30 mouse cellular contexts compared by ENCODE assay signal in the genomic region with DNA sequence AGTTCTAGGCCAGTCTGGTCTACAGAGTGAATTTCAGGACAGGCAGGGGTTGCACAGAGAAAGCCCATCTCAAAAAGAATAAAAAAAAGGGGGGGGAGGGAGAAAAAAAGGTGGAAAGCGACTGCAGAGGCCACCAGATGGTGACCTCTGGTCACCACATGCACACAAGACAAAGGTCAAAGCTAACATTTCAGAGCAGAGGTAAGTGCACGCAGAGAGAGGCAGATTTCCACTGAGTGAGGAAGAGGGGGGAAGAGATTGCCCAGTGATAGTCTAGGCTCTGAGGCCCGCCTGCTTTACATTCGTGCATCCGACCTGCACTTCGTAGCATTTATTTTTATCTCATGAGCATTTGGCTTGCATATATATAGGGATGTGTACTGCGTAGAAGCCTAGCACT. TPM values are rescaled to one million over a fixed set of nuclear protein-coding genes. Genes with fewer than 3 reads are reported as not detected.
DNase-seq lines count a peak whose midpoint lies in the region; ATAC-seq and TF ChIP-seq lines count a peak whose summit lies in the region.
"Had no signal": no experiment of that assay in that cellular context is flagged by ENCODE, and none has a peak within 500 bp of the region (broad histone marks: within the 10 kb centered on the region; RNA-seq: fewer than 3 reads in every experiment).

No protein-coding gene starts in this region.

- TF ChIP-seq CTCF in left cerebral cortex, adult 2 months (IDR thresholded peaks at IDR 0.05) = no peak

- H3K4me3 ChIP-seq in neural tube, embryonic 13.5 days = no peak overlapping the region
- no peak overlapping the region for H3K4me3 ChIP-seq in liver, embryonic 16.5 days (ENCODE audit: low read depth, low read length)
- no peak overlapping the region for H3K4me3 ChIP-seq in left cerebral cortex, adult 2 months
- H3K4me3 ChIP-seq: embryonic facial prominence, embryonic 15.5 days; erythroblast, embryonic 14.5 days; forebrain, embryonic 10.5 days; gastrocnemius, adult 2 months; hindbrain, embryonic 15.5 days had no signal

- no peak for DNase-seq in frontal cortex, postnatal 25 days (ENCODE audit: low spot score in 2 of 2)
- DNase-seq in neural tube, embryonic 10.5 days (ENCODE audit: extremely low spot score, low spot score) = no peak
- no peak for DNase-seq in left cerebral cortex, adult 2 months (ENCODE audit: extremely low spot score in 1 of 2, low spot score in 2 of 2)
- no peak for DNase-seq in spleen, adult 18-20 months
- DNase-seq: adrenal gland, adult 8-10 months; adrenal gland, postnatal 36 days; B cell, adult 2 months; cerebellum, adult 11 months; cerebellum, adult 8-10 months; cerebellum, postnatal 14 days; embryo, embryonic 11 days; gastrocnemius, adult 2 months; gastrocnemius, postnatal 25 days; heart, postnatal 10 days had no signal

- 0 out of 2 replicates have a peak overlapping the region, but pooled peaks have one; percentile 26 for H3K9ac ChIP-seq in neural tube, embryonic 13.5 days
- H3K9ac ChIP-seq in liver, embryonic 16.5 days (ENCODE audit: low read depth, low read length) = no peak overlapping the region
- H3K9ac ChIP-seq: embryonic facial prominence, embryonic 15.5 days; hindbrain, embryonic 15.5 days had no signal

- H3K27me3 ChIP-seq in neural tube, embryonic 13.5 days = no peaks in the 10 kb centered on the region
- no peaks in the 10 kb centered on the region for H3K27me3 ChIP-seq in liver, embryonic 16.5 days (ENCODE audit: control insufficient read depth, insufficient read depth, low read depth, low read length)
- H3K27me3 ChIP-seq: embryonic facial prominence, embryonic 15.5 days; hindbrain, embryonic 15.5 days had no signal

- no peak overlapping the region for H3K4me2 ChIP-seq in neural tube, embryonic 13.5 days
- H3K4me2 ChIP-seq in liver, embryonic 16.5 days (ENCODE audit: low read depth, low read length) = peak overlapping the region; percentile 29; the same call in 1 of the 2 replicates
- H3K4me2 ChIP-seq: embryonic facial prominence, embryonic 15.5 days; hindbrain, embryonic 15.5 days had no signal

- ATAC-seq in frontal cortex, adult (ENCODE audit: low TSS enrichment) = peak; percentile 62; the same call in 1 of the 2 replicates
- no peak for ATAC-seq in neural tube, embryonic 13.5 days (ENCODE audit: low read depth)
- peak; percentile 68 for ATAC-seq in liver, embryonic 16.5 days (ENCODE audit: low read depth)
- ATAC-seq: CD4-positive, CD25-positive, alpha-beta regulatory T cell, adult 4 months; forebrain, embryonic 14.5 days had no signal

- H3K4me1 ChIP-seq in neural tube, embryonic 13.5 days (replicated peaks) = peaks cover 11% of the 10 kb centered on the region; the same call in 1 of the 2 replicates
- peaks cover 3% of the 10 kb centered on the region; the same call in 1 of the 2 replicates for H3K4me1 ChIP-seq in liver, embryonic 16.5 days (ENCODE audit: control insufficient read depth, low read depth, low read length)
- H3K4me1 ChIP-seq: hindbrain, embryonic 15.5 days had no signal

- no peaks in the 10 kb centered on the region for H3K9me3 ChIP-seq in neural tube, embryonic 13.5 days
- H3K9me3 ChIP-seq in liver, embryonic 16.5 days (replicated peaks; ENCODE audit: control insufficient read depth, low read length) = no peaks in the 10 kb centered on the region
- H3K9me3 ChIP-seq: embryonic facial prominence, embryonic 15.5 days; forebrain, embryonic 10.5 days; G1E; hindbrain, embryonic 15.5 days had no signal

- intact Hi-C loops in left cerebral cortex, adult 2 months (cut with DNase I) = no loop called here

- no peak overlapping the region for H3K27ac ChIP-seq in neural tube, embryonic 13.5 days (replicated peaks)
- peak overlapping the region; percentile 63 for H3K27ac ChIP-seq in liver, embryonic 16.5 days (ENCODE audit: low read length)
- H3K27ac ChIP-seq in left cerebral cortex, adult 2 months = no peak overlapping the region
- H3K27ac ChIP-seq: embryonic facial prominence, embryonic 15.5 days; hindbrain, embryonic 15.5 days had no signal

- WGBS in neural tube, embryonic 13.5 days = 83% methylated on average over 7 of the region's 7 CpGs
- WGBS in liver, embryonic 16.5 days (ENCODE audit: insufficient replicate concordance) = 62% methylated on average over 7 of the region's 7 CpGs

- no peaks in the 10 kb centered on the region for H3K36me3 ChIP-seq in neural tube, embryonic 13.5 days
- H3K36me3 ChIP-seq in liver, embryonic 16.5 days (ENCODE audit: control insufficient read depth, insufficient read depth) = no peaks in the 10 kb centered on the region
- H3K36me3 ChIP-seq: embryonic facial prominence, embryonic 15.5 days; forebrain, embryonic 10.5 days; hindbrain, embryonic 15.5 days had no signal

RNA-seq across cellular contexts. Expression of a gene that starts 14.5 kb away (rescaled TPM):
- 6.5 and 9.4 TPM in 2 replicates for polyA plus RNA-seq in neural tube, embryonic 13.5 days (2015; fragmentation: Nextera tagmentation; extraction: Ambion mirVana)
- polyA plus RNA-seq in liver, embryonic 16.5 days (2015; fragmentation: Nextera tagmentation; extraction: Ambion mirVana) = 2.4 and 2.5 TPM in 2 replicates
- 10 to 100 TPM; 57.5 to 59.7 TPM for total RNA-seq in left cerebral cortex, adult 2 months (2021)

RNA-seq across cellular contexts. Expression of a gene that starts 17.7 kb away (rescaled TPM):
- polyA plus RNA-seq in neural tube, embryonic 13.5 days (2015; fragmentation: Nextera tagmentation; extraction: Ambion mirVana) = 70.7 and 75.4 TPM in 2 replicates
- 15.5 and 16.3 TPM in 2 replicates for polyA plus RNA-seq in liver, embryonic 16.5 days (2015; fragmentation: Nextera tagmentation; extraction: Ambion mirVana)
- total RNA-seq in left cerebral cortex, adult 2 months (2021) = 10 to 100 TPM; 30.9 to 35.3 TPM

RNA-seq across cellular contexts. Expression of a gene that starts 37.5 kb away (rescaled TPM):
- not detected in 2 replicates for polyA plus RNA-seq in neural tube, embryonic 13.5 days (2015; fragmentation: Nextera tagmentation; extraction: Ambion mirVana)
- polyA plus RNA-seq in liver, embryonic 16.5 days (2015; fragmentation: Nextera tagmentation; extraction: Ambion mirVana) = not detected in 2 replicates
- total RNA-seq in left cerebral cortex, adult 2 months (2021) = not detected
- total RNA-seq: adrenal gland, adult 8-10 months; adrenal gland, postnatal 36 days; common myeloid progenitor, adult 5-6 weeks; gastrocnemius, adult 2 months; gastrocnemius, postnatal 25 days; granulocyte monocyte progenitor cell, adult 5-6 weeks; heart, adult 8-10 months; heart, postnatal 10 days; hematopoietic stem cell, adult 5-6 weeks had no signal
- polyA plus RNA-seq: CD4-positive, CD25-positive, alpha-beta regulatory T cell, adult 4 months; embryonic facial prominence, embryonic 11.5 days; embryonic facial prominence, embryonic 15.5 days; erythroblast, embryonic 14.5 days; forebrain, embryonic 10.5 days; forebrain, embryonic 14.5 days; G1E; heart, embryonic 14.5 days had no signal
